Mouse (Mus musculus): ENCODE measurements around the gene Rassf8. TPM values are rescaled to one million over a fixed set of nuclear protein-coding genes. Genes with fewer than 3 reads are reported as not detected.

Rassf8 gene
- polyA plus RNA-seq, 1 experiment from 2014 or later: 4.1 TPM

DNA sequence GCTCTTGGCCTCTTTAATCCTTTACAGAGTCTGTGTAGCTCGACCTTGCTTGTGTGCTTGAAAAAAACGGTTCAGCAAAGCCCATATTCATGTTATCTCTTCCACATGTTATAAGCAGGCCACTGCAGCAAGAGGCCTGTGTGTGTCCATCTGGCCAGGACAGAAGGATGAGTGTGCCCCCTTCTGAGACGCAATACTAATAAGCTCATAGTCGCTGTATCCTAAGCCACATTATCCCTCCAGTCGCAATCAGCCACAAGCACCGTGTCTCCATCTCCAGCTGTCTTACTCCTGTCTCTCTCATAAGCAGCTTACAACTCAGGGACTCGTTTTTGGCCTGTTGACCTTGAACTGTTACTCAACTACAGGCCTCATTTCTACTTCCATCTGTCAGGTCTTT is 24.0 kb upstream of the Rassf8 start:
- Histone ChIP-seq H3K27ac (ENCODE audit: low read depth, low read length) (no peak overlapping the region), H3K9ac (ENCODE audit: low read depth, low read length) (no peak overlapping the region), H3K4me1 (replicated peaks; ENCODE audit: control insufficient read depth, insufficient read depth, low read length) (no peaks in the 10 kb centered on the region), H3K4me2 (no peak overlapping the region), H3K4me3 (ENCODE audit: low read depth, low read length) (no peak overlapping the region), H3K36me3 (ENCODE audit: control insufficient read depth, insufficient read depth, low read length) (no peaks in the 10 kb centered on the region), H3K27me3 (replicated peaks; ENCODE audit: control insufficient read depth, insufficient read depth, low read length) (no peaks in the 10 kb centered on the region), H3K9me3 (ENCODE audit: control insufficient read depth, low read length) (no peaks in the 10 kb centered on the region)
- ATAC-seq (replicated peaks; ENCODE audit: low FRiP score) (no peak), DNase-seq (ENCODE audit: low spot score) (no peak)
- WGBS: 63% methylated on average over 7 of the region's 7 CpGs

GRCm38 (mm10) chr6:145723131-145723863 is 23.3 kb upstream of the Rassf8 start:
- no peak overlapping the region for H3K9ac ChIP-seq (ENCODE audit: low read depth, low read length)
- H3K9me3 ChIP-seq (ENCODE audit: control insufficient read depth, low read length): no peaks in the 10 kb centered on the region
- H3K36me3 ChIP-seq (ENCODE audit: control insufficient read depth, insufficient read depth, low read length): no peaks in the 10 kb centered on the region
- no peak overlapping the region for H3K4me3 ChIP-seq (ENCODE audit: low read depth, low read length)
- 75% methylated on average over 13 of the region's 13 CpGs for WGBS
- DNase-seq (ENCODE audit: low spot score) (no peak), ATAC-seq (replicated peaks; ENCODE audit: low FRiP score) (no peak)
- no peaks in the 10 kb centered on the region for H3K4me1 ChIP-seq (replicated peaks; ENCODE audit: control insufficient read depth, insufficient read depth, low read length)
- H3K27ac ChIP-seq (ENCODE audit: low read depth, low read length): no peak overlapping the region
- no peak overlapping the region for H3K4me2 ChIP-seq
- no peaks in the 10 kb centered on the region for H3K27me3 ChIP-seq (replicated peaks; ENCODE audit: control insufficient read depth, insufficient read depth, low read length)

DNA sequence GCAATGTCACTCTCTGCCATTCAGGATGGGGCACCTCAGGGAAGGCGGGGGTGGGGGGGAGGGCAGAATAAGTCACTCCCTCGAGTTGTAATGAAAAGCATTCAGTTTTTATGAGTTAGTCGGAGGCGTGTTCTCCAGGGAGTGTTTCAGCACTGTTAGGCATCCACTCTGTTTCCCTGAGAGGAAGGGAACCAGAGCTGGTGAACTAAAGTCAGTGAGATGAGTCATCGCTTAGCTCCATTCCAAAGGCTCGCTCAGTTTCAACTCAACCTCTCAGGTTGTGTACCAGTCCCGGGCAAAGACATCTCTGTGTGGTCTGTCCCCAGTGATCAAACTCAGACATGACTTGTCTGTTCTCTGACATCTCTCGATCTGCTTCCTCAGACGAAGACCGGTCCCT is 20.7 kb upstream of the Rassf8 start:
- WGBS: 83% methylated on average over 10 of the region's 10 CpGs
- DNase-seq (ENCODE audit: low spot score) (no peak), ATAC-seq (replicated peaks; ENCODE audit: low FRiP score) (no peak)
- no peak overlapping the region for H3K27ac ChIP-seq (ENCODE audit: low read depth, low read length)
- H3K27me3 ChIP-seq (replicated peaks; ENCODE audit: control insufficient read depth, insufficient read depth, low read length): no peaks in the 10 kb centered on the region
- H3K9me3 ChIP-seq (ENCODE audit: control insufficient read depth, low read length): no peaks in the 10 kb centered on the region
- no peaks in the 10 kb centered on the region for H3K36me3 ChIP-seq (ENCODE audit: control insufficient read depth, insufficient read depth, low read length)
- no peak overlapping the region for H3K4me2 ChIP-seq
- no peaks in the 10 kb centered on the region for H3K4me1 ChIP-seq (replicated peaks; ENCODE audit: control insufficient read depth, insufficient read depth, low read length)
- H3K9ac ChIP-seq (ENCODE audit: low read depth, low read length): no peak overlapping the region
- no peak overlapping the region for H3K4me3 ChIP-seq (ENCODE audit: low read depth, low read length)

DNA sequence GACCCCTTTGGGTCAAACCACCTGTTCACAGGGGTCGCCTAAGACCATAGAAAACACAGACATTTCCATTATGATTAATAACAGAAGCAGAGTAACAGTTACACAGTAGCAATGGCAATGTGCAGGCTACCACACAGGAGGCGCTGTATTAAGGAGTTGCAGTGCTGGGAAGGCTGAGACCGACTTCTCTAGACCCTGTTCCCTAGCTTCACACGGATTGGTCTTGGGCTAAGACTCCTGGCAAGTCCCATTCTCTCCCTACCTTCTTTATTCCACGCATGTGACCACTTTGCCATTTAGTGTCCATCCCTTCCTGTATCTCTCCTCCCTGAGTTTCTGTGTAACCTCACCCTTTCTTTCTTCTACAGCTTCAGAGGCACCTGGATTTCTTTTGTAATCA is 19.6 kb upstream of the Rassf8 start:
- DNase-seq (ENCODE audit: low spot score) (no peak), ATAC-seq (replicated peaks; ENCODE audit: low FRiP score) (no peak)
- H3K4me1 ChIP-seq (replicated peaks; ENCODE audit: control insufficient read depth, insufficient read depth, low read length): no peaks in the 10 kb centered on the region
- H3K27ac ChIP-seq (ENCODE audit: low read depth, low read length): no peak overlapping the region
- no peak overlapping the region for H3K4me2 ChIP-seq
- no peaks in the 10 kb centered on the region for H3K9me3 ChIP-seq (ENCODE audit: control insufficient read depth, low read length)
- H3K9ac ChIP-seq (ENCODE audit: low read depth, low read length): no peak overlapping the region
- 46% methylated on average over 5 of the region's 5 CpGs for WGBS
- H3K4me3 ChIP-seq (ENCODE audit: low read depth, low read length): no peak overlapping the region
- no peaks in the 10 kb centered on the region for H3K36me3 ChIP-seq (ENCODE audit: control insufficient read depth, insufficient read depth, low read length)
- no peaks in the 10 kb centered on the region for H3K27me3 ChIP-seq (replicated peaks; ENCODE audit: control insufficient read depth, insufficient read depth, low read length)

DNA sequence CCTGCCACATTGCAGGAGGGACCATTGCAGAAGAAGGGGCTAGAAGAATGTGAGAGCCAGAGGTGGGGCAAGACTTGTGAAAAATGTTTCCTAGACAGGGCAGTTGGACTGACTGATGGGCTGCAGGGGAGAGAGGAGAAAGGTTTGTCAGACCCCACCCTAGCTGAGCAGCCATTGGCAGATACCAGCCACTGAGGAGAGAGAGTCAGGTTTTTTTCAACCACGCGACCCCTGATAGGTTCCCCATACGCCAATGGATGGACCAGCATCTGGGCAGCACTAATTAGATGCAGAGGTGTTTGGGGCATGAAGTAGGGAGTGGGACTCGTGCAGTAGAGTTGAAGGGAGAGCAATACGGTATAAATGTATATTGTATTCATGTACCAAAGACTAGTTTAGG is 13.7 kb upstream of the Rassf8 start:
- Histone ChIP-seq H3K36me3 (ENCODE audit: control insufficient read depth, insufficient read depth, low read length) (no peaks in the 10 kb centered on the region), H3K4me1 (replicated peaks; ENCODE audit: control insufficient read depth, insufficient read depth, low read length) (no peaks in the 10 kb centered on the region), H3K4me2 (no peak overlapping the region), H3K9me3 (ENCODE audit: control insufficient read depth, low read length) (no peaks in the 10 kb centered on the region), H3K27ac (ENCODE audit: low read depth, low read length) (no peak overlapping the region), H3K27me3 (replicated peaks; ENCODE audit: control insufficient read depth, insufficient read depth, low read length) (no peaks in the 10 kb centered on the region), H3K4me3 (ENCODE audit: low read depth, low read length) (no peak overlapping the region), H3K9ac (ENCODE audit: low read depth, low read length) (no peak overlapping the region)
- ATAC-seq (replicated peaks; ENCODE audit: low FRiP score) (no peak), DNase-seq (ENCODE audit: low spot score) (no peak)
- 67% methylated on average over 5 of the region's 5 CpGs for WGBS

DNA sequence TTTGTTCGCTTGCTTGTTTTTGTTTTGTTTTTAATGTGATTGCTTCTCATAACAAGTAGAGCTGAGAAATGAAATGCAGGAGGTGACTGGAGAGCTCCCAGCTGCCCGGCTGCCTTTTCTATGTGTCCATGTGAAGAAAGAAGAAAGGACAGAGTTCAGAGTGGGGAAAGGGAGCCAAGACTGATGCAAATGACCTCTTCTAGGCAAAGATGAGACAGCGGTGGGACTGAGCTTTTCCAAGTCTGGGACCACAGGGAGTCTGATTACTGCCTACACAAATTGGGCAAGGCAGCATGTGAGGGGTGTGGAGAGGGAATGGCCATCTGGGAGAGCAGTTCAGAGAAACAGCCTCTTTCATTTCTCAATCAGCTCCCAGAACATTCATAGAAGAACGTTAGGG is 13.3 kb upstream of the Rassf8 start:
- no peaks in the 10 kb centered on the region for H3K9me3 ChIP-seq (ENCODE audit: control insufficient read depth, low read length)
- 74% methylated on average over 4 of the region's 4 CpGs for WGBS
- no peak overlapping the region for H3K4me3 ChIP-seq (ENCODE audit: low read depth, low read length)
- no peak overlapping the region for H3K9ac ChIP-seq (ENCODE audit: low read depth, low read length)
- H3K27ac ChIP-seq (ENCODE audit: low read depth, low read length): no peak overlapping the region
- no peaks in the 10 kb centered on the region for H3K4me1 ChIP-seq (replicated peaks; ENCODE audit: control insufficient read depth, insufficient read depth, low read length)
- DNase-seq (ENCODE audit: low spot score) (no peak), ATAC-seq (replicated peaks; ENCODE audit: low FRiP score) (no peak)
- H3K27me3 ChIP-seq (replicated peaks; ENCODE audit: control insufficient read depth, insufficient read depth, low read length): no peaks in the 10 kb centered on the region
- no peaks in the 10 kb centered on the region for H3K36me3 ChIP-seq (ENCODE audit: control insufficient read depth, insufficient read depth, low read length)
- no peak overlapping the region for H3K4me2 ChIP-seq

GRCm38 (mm10) chr6:145733911-145734310 is 12.6 kb upstream of the Rassf8 start:
- Histone ChIP-seq H3K9me3 (ENCODE audit: control insufficient read depth, low read length) (no peaks in the 10 kb centered on the region), H3K4me1 (replicated peaks; ENCODE audit: control insufficient read depth, insufficient read depth, low read length) (no peaks in the 10 kb centered on the region), H3K36me3 (ENCODE audit: control insufficient read depth, insufficient read depth, low read length) (no peaks in the 10 kb centered on the region), H3K9ac (ENCODE audit: low read depth, low read length) (no peak overlapping the region), H3K27me3 (replicated peaks; ENCODE audit: control insufficient read depth, insufficient read depth, low read length) (no peaks in the 10 kb centered on the region), H3K27ac (ENCODE audit: low read depth, low read length) (no peak overlapping the region), H3K4me2 (no peak overlapping the region), H3K4me3 (ENCODE audit: low read depth, low read length) (no peak overlapping the region)
- ATAC-seq (replicated peaks; ENCODE audit: low FRiP score): no peak
- DNase-seq (ENCODE audit: low spot score): no peak
- 79% methylated on average over 5 of the region's 5 CpGs for WGBS

DNA sequence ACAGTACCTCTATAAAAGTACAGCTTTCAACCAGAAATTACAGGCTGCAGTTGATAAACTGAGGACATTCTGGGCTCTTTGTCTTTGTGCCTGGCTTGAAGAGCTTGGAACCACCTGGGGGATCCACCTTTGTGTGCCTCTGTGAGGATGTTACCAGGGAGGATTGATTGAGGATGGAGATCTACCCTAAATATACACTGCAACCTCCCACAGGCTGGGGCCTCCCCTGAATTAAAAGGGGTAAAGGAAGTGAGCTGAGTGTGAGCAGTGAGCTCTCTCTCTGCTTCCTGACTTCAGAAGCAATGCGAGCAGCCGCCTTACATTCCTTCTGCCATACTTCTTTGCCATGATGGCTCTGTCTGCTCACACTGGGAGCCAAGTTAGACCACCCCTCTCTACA is 10.4 kb upstream of the Rassf8 start:
- Histone ChIP-seq H3K4me3 (ENCODE audit: low read depth, low read length) (no peak overlapping the region), H3K4me2 (no peak overlapping the region), H3K27ac (ENCODE audit: low read depth, low read length) (no peak overlapping the region), H3K4me1 (replicated peaks; ENCODE audit: control insufficient read depth, insufficient read depth, low read length) (no peaks in the 10 kb centered on the region), H3K36me3 (ENCODE audit: control insufficient read depth, insufficient read depth, low read length) (no peaks in the 10 kb centered on the region), H3K9me3 (ENCODE audit: control insufficient read depth, low read length) (no peaks in the 10 kb centered on the region), H3K27me3 (replicated peaks; ENCODE audit: control insufficient read depth, insufficient read depth, low read length) (no peaks in the 10 kb centered on the region), H3K9ac (ENCODE audit: low read depth, low read length) (no peak overlapping the region)
- WGBS: 76% methylated on average over 2 of the region's 2 CpGs
- ATAC-seq (replicated peaks; ENCODE audit: low FRiP score) (no peak), DNase-seq (ENCODE audit: low spot score) (no peak)

GRCm38 (mm10) chr6:145739231-145739630 is 7.3 kb upstream of the Rassf8 start:
- no peak overlapping the region for H3K4me2 ChIP-seq
- H3K9ac ChIP-seq (ENCODE audit: low read depth, low read length): no peak overlapping the region
- DNase-seq (ENCODE audit: low spot score) (no peak), ATAC-seq (replicated peaks; ENCODE audit: low FRiP score) (no peak)
- WGBS: 77% methylated on average over 6 of the region's 6 CpGs
- H3K27ac ChIP-seq (ENCODE audit: low read depth, low read length): no peak overlapping the region
- H3K27me3 ChIP-seq (replicated peaks; ENCODE audit: control insufficient read depth, insufficient read depth, low read length): 0 out of 2 replicates have a peak, but pooled peaks cover under 1% of the 10 kb centered on the region
- H3K4me1 ChIP-seq (replicated peaks; ENCODE audit: control insufficient read depth, insufficient read depth, low read length): no peaks in the 10 kb centered on the region
- H3K4me3 ChIP-seq (ENCODE audit: low read depth, low read length): no peak overlapping the region
- H3K36me3 ChIP-seq (ENCODE audit: control insufficient read depth, insufficient read depth, low read length): no peaks in the 10 kb centered on the region
- H3K9me3 ChIP-seq (ENCODE audit: control insufficient read depth, low read length): no peaks in the 10 kb centered on the region
